Mouse (Mus musculus): ENCODE results near the gene Prr13.

The Prr13 gene

DNA sequence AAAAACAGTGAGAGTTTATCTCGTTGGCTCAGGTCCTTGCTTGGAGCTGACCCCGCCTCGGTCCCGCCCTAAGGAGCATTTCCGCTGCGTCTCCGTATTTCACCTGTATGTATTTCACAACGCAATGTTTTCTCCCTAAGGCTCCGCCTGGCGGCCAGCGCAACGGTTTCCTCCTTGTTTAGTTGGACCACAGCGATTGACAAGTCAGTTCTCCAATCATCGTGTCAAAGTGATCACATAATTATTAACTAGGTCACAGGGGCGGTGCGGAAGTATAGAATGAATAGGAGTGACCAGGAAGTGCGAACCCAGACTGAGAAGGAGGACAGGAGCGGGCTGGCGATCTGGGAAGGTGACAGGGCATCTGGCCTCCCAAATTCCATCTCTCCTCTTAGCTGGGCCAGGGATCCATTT is at the start of gene Prr13:
Gene Prr13 (plus strand): TSS at position 125 of the 414 bp plus-strand sequence.
- DNase-seq (ENCODE audit: low read depth, low spot score) = peak; percentile 81

DNA sequence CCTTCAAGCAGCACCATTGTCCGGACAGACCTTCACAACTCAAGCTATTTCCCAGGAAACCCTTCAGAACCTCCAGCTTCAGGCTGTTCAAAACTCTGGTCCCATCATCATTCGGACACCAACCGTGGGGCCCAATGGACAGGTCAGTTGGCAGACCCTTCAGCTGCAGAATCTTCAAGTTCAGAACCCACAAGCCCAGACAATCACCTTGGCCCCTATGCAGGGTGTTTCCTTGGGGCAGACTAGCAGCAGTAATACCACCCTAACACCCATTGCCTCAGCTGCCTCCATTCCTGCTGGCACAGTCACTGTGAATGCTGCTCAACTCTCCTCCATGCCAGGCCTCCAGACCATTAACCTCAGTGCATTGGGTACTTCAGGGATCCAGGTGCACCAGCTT is 49.5 kb upstream of the Prr13 start:
- no peak for DNase-seq (ENCODE audit: low read depth, low spot score)

DNA sequence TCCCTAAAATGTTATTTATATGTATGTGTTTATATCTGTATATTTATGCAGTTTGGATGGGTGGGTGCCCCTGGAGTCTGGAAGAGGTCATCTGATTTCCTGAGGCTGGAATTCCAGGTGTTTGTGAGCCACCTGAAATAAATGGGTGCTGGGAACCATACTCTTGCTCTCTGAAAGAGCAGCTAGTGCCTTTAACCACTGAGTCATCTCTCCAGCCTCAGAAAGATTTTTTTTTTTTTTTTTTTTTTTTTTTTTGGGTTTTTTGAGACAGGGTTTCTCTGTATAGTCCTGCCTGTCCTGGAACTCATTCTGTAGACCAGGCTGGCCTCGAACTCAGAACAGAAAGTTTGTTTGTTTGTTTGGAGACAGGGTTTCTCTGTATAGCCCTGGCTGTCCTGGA is 47.8 kb upstream of the Prr13 start:
- no peak for DNase-seq (ENCODE audit: low read depth, low spot score)

DNA sequence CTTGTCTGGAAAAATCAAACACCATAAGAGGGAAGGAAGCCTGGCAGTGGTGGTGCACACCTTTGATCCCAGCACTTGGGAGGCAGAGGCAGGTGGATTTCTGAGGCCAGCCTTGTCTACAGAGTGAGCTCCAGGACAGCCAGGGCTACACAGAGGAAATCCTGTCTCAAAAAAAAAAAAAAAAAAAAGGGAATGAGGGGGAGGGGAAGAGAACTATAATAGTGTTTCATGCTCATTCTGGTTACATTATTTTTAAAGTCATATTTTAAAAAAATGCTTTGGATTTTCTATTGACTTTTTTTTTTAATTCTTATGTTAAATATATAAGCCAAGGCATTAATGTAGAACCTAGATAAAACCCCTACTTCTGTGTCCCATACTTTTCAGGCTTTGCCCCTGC is 45.1 kb upstream of the Prr13 start:
- no peak for DNase-seq (ENCODE audit: low read depth, low spot score)

DNA sequence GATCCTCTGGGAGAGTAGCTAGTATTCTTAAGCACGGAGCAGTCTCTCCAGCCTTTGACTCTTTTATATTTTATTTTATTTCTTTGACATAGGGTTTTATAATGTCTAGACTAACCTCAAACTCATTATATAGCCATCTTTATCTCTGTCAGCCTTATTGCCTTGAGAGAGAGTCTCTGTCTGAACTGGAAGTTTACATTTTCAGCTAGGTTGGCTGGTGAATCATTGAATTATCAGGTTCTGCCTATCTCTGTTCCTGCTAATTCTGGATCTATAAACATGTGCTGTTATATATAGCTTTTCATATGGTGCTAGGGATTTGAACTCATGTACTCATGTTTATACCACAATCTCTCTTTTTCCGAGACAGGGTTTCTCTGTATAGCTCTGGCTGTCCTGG is 41.3 kb upstream of the Prr13 start:
- DNase-seq (ENCODE audit: low read depth, low spot score) = no peak

DNA sequence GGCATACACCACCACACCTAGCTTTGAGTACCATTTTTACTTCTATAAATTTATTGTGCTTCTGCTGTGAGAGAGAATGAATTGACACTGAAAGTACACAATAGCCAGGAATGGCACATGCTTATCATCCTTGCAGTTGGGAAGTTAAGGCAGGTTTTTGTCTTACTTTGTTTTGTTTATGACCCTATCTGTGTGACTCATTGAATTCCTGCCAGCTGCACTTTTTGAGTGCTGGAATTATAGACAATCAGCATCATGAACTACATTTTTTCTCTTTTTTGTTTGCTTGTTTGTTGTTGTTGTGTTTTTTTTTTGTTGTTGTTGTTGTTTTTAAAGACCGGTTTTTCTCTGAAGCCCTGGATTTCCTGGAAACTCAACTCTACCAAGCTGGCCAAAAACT is 37.8 kb upstream of the Prr13 start:
- no peak for DNase-seq (ENCODE audit: low read depth, low spot score)

- no peak for DNase-seq (ENCODE audit: low read depth, low spot score)
These were observed 37.4 kb upstream of the Prr13 start for GRCm38 (mm10) chr15:102421437-102421836.

DNA sequence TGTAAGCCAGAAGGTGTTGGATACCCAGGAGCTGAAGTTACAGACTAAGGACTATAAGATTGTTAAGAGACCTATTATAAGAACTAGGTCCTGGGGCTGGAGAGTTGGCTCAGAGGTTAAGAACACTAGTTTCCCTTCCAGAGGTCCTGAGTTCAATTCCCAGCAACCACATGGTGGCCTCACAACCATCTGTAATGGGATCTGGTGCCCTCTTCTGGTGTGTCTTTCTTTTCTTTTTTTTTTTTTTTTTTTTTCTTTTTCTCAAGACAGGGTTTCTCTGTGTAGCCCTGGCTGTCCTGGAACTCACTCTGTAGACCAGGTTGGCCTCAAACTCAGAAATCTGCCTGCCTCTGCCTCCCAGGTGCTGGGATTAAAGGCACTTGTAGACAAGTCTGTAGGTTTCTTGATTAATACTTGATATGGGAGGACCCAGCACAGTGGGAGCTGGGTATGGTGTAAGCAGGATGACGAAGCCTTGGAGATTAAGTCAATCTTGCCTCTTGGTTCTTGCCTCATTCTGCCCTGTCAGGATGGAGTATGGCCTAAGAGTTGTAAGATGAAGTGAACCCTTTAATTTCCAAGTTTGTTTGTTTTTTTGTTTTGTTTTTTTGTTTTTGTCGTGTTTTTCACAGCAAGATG is 35.1 kb upstream of the Prr13 start:
- DNase-seq (ENCODE audit: low read depth, low spot score) = no peak

DNA sequence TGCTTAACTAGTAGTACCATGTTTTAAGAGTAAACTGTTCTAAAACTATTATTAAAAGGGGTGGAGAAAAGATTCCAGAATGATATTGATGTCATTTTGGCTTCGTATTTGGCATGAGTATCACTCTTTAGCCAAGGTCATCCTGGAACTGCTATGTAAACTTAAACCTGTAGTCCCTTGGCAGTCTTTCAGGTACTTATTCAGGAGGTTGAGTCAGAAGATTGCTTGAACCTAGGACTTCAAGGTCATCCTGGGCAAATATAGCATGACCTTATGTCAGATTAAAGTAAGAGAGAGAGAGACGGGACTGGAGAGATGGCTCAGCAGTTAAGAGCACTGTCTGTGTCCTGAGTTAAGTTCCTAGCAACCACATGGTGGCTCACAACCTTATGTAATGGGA is 34.2 kb upstream of the Prr13 start:
- no peak for DNase-seq (ENCODE audit: low read depth, low spot score)

GRCm38 (mm10) chr15:102426963-102427362 is 31.9 kb upstream of the Prr13 start:
- no peak for DNase-seq (ENCODE audit: low read depth, low spot score)

DNA sequence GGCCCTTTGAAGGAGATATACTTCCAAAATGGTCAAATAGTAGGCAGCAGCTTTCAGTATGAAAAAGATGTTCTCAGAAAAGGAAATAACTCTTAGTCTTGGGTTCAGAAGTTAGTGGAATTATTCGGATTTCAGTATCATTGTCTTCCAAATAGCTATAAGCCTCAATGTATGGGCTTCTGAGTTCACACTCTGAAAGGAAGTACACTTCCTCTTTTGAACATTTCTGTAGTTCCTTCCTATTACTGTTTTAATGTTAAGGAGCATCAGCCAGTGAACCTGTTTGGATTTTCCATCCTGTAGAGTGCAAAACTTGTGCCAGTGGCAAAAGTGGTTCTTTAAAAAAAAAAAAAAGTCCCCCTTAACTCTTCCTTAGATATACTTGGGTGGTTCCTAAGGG is 26.8 kb upstream of the Prr13 start:
- DNase-seq (ENCODE audit: low read depth, low spot score) = no peak

DNA sequence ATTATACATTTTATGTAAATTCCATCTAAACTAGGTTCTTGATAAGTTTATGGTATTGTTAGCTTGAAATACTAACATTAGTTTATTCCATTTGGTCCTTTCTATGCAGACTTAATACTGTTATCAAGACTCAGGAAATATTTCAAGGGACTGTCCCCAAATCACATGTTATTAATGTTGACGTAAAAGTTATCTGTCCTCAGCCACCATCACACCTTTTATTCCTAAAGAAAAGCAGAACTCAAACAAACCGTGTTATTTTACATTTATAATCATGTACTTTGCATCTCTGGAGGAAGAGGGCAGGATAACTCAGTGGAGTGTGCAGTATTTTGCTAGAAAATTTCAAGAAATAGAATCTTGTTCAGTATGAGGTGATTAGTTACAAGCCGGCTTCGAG is 25.7 kb upstream of the Prr13 start:
- no peak for DNase-seq (ENCODE audit: low read depth, low spot score)

- DNase-seq (ENCODE audit: low read depth, low spot score) = no peak
These were observed 16.3 kb upstream of the Prr13 start for GRCm38 (mm10) chr15:102442490-102442889.

- no peak for DNase-seq (ENCODE audit: low read depth, low spot score)
These were observed 13.7 kb upstream of the Prr13 start, which contains the start of gene Amhr2 for GRCm38 (mm10) chr15:102445146-102445545. TSS of gene Amhr2 (plus strand) at chr15:102445367.

GRCm38 (mm10) chr15:102446448-102446847 is 12.4 kb upstream of the Prr13 start:
- DNase-seq (ENCODE audit: low read depth, low spot score) = no peak

- DNase-seq (ENCODE audit: low read depth, low spot score) = no peak
These were observed 9.5 kb upstream of the Prr13 start for GRCm38 (mm10) chr15:102449366-102449765.

DNA sequence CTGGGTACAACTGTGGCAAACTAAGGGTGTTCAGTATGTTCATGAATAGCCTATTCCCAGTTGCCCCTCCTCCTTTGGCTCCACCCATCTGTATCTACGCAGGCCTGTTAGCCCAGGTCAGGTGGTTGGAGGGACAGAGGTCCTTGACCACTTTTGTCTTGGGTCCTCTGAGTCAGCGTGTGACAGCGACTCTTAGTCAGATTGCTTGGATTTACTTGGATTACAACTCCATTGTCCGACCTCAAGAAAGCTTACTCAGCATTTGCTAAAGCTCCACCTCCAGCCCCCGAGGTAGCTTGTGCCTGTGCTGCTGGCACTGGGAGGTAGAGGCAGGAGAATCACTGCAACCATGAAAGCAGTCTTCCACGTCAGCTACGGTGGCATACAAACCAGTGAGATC is 7.9 kb upstream of the Prr13 start:
- no peak for DNase-seq (ENCODE audit: low read depth, low spot score)

GRCm38 (mm10) chr15:102451666-102452430 is 7.0 kb upstream of the Prr13 start:
- no peak for DNase-seq (ENCODE audit: low read depth, low spot score)

DNA sequence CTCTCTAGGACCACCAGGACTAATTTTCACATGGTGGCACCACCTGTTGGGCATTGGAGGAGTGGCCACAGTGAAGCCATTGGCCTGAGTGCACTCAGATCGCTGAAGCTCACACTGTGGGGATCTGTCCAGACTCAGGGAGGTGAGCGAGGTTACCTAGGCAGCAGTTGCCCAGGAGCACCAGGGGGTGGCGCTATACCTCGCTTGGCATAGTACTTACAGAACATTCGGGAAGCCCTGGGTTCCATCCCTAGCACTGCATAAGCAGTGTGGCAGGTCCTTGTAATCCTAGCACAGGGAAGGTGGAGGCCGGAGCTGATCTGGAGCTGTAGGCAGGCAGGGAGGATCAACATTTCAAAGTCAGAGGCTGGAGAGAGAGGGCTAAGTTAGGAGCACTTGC is 2.8 kb upstream of the Prr13 start:
- peak; percentile 70 for DNase-seq (ENCODE audit: low read depth, low spot score)

- DNase-seq (ENCODE audit: low read depth, low spot score) = no peak
These were observed 635 bp upstream of the Prr13 start for GRCm38 (mm10) chr15:102458050-102458736.

DNA sequence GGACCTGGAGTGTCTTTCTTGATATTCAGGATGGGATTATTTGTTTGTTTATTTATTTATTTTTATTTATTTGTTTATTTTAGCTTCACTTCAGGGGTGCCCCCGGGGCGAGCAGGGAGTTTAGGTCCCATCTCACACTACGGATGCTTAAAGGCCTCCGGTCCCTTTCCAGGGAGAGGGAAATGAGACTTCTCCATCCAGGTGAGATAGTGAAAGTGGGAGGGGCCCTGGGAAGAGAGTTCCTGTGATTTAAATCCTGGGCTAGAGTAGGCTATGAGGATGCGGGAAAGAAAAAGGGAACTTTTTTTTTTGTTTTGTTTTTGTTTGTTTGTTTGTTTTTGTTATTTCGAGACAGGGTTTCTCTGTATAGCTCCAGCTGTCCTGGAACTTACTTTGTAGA is 553 bp downstream of the Prr13 start:
- no peak for DNase-seq (ENCODE audit: low read depth, low spot score)

DNA sequence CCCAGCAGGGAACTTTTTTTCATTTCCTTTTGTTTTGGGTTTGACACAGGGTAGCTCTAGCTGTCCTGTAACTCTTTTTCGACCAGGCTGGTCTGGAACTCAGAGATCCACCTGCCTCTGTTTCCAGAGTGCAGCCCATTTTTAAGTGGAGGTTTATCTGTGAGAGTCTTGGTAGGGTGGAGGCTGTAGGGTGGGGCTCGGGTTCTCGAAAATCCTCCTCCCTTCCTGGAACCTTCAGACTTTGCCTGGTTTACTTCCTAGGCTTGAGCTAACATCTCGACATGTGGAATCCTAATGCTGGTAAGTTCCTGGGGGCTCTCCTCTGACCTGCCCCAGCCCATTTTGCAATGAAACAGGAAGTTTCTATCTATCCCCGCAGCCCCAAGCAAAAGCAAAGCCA is 1.0 kb downstream of the Prr13 start:
- no peak for DNase-seq (ENCODE audit: low read depth, low spot score)

GRCm38 (mm10) chr15:102460409-102460808 is 1.6 kb downstream of the Prr13 start:
- DNase-seq (ENCODE audit: low read depth, low spot score) = no peak

Data from WW6 (cell line).